Mouse (Mus musculus): ENCODE results near the gene Tor1aip2. TPM values are rescaled to one million over a fixed set of nuclear protein-coding genes. Genes with fewer than 3 reads are reported as not detected.
"Not testable (repeated sequence)": the region's sequence is repeated elsewhere in the genome, so short reads cannot be mapped to it uniquely, and the experiment has no call there.

Tor1aip2 gene
- total RNA-seq (2021): 144 and 148 TPM in 2 replicates
- long read RNA-seq, transcript Tor1aip2-202 (2 exons, 2,529 nt): major isoform, 8 of 37 reads
- long read RNA-seq, transcript Tor1aip2-203 (3 exons, 2,589 nt): minor isoform, 6 of 37 reads
- long read RNA-seq, partial matches to known transcripts: 8 of 37 reads
- long read RNA-seq, other reads (novel, unspliced or antisense): 12 of 37 reads

DNA sequence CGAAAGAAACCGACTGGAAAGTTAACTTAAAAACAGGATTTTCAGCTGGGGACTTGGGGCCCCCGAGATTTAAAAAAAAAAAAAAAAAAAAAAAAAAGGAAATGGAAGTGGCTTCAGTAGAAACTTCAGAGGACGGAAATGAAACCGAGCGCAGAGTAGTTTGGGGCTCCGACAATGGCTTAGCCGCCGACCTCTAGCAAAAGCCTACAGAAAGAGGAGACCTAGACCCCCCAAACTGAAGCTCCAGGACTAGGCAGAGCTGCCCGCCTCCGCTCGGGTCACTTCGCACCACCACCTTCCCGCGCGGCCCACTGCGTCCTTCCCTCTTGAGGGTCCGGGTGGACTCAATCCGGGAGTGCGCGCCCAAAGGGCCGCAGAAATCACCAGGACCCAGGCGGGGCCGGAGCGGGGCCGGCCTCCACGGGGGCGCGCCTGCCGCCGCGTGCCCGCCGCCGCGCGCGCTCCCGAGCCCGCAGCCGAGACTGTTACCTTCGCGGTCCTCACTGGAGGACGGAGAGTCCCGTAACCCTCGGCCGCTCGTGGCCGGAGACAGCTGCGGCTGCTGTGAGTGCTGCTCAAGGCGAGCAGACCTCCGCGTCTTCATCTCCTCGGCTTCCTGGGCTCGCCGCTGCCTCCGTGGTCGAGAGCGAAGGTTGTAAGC is at the start of gene Tor1aip2:
Tor1aip2 (plus strand) TSS at position 135 of the 661 bp plus-strand sequence.
- DNase-seq: peak; percentile 81

DNA sequence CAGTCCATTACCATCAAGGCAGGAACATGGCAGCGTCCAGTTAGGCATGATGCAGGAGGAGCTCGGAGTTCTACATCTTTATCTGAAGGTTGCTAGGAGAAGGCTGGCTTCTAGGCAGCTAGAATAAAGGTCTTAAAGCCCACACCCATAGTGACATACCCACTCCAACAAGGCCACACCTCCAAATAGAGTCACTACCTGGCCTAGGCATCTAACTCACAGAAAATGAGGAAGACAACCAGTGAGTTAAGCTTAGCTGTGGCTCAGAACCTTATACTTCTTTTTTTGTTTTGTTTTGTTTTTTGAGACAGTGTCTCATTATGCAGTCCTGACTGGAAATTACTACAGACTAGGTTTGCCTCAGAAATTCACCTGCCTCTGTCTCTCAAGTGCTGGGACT is 47.6 kb upstream of the Tor1aip2 start:
- DNase-seq: no peak

DNA sequence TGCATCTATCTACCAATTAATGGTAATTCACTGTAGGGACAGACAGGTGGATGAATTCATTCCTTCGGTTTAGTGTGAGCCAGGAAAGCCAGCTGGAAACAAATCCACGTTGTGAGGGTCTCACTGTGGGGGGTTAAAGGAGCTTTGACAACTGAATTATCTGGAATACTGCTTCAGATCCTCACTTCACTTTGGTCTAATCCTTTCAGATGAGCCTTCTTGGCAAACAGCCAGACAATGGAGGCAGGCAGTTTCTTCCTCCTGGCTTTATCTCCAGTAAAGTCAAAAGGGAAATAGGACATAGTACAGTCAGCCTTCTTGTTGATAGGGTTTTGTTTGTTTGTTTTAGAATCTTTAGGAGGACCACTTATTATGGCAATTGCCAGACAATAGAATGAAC is 45.8 kb upstream of the Tor1aip2 start:
- DNase-seq: no peak

- DNase-seq: no peak
Observed at GRCm38 (mm10) chr1:155990391-155990790, 44.8 kb upstream of the Tor1aip2 start.

DNA sequence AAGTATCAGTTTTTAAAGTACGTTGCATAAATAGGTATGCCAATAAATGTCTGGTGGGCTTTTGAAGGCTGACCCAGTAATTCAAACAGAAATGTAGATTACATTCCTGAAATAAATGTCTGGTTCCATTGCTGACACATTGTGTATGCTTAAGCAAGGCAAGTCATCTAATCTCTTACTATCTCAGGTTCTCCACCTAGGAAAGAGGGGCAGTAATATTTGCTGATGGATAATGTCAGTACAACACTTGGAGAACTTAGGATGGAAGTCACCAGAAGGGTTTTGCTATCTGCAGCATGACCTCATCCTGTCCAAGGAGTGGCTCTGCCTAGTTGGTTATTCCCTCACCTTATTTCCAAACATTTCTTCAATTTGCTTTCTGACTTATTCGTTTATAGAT is 40.7 kb upstream of the Tor1aip2 start:
- no peak for DNase-seq

DNA sequence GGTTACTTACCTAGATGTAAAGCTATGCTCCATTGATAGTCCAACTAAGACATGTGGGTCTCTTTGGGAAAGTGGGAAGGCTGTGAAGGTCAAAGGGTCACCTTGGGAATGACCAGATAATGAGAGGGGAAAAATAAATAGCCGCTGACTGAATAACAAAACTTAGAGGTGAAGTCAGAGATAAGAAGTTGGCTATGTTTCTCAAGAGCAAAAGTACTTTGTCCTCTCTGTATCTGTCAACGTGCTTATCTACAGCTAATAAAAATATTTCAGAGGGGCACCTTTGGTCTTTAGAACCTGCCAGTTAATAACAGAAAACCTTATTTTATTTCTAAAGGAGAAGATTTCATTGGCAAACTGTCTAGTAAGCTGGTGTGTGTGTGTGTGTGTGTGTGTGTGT is 39.6 kb upstream of the Tor1aip2 start:
- DNase-seq: no peak

- DNase-seq: no peak
Observed at GRCm38 (mm10) chr1:156002366-156002765, 32.8 kb upstream of the Tor1aip2 start.

GRCm38 (mm10) chr1:156003201-156003935 is 31.8 kb upstream of the Tor1aip2 start:
- DNase-seq: peak; percentile 32

GRCm38 (mm10) chr1:156005906-156006305 is 29.3 kb upstream of the Tor1aip2 start:
- no peak for DNase-seq

DNA sequence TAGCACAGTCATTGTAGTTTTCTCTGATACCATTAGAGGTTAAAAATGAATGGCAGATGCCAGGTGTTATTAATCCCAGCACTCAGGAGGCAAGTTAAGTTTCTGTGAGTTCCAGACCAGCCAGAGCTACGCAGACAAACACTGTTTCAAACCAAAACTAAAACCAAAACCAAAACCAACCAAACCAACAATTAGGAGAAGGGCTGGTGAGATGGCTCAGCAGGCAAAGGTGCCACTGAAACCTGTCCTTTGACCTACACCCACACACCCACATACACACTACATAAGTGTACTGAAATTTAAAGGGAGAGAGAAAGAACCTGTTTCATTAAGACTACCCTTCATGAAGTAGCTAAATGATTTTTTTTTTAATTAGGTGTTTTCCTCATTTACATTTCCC is 26.2 kb upstream of the Tor1aip2 start:
- no peak for DNase-seq

DNA sequence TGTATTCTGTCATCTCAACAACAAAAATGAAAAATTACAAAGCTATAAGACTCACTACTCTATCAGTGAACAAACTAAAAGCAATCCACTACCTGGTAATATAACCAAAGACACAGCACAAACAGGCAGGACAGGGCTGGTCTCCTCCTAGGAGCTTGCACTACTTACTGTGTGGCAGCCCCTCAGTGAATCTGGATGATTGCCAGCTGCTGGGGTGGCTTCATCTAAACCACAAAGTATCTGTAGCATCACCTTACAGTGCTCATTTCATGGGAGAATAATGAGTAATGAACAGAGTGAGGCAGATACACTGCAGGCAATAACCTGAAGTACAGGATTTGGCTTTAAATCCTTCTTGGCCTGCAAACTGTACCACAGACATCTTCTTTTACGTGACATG is 15.4 kb upstream of the Tor1aip2 start:
- no peak for DNase-seq

DNA sequence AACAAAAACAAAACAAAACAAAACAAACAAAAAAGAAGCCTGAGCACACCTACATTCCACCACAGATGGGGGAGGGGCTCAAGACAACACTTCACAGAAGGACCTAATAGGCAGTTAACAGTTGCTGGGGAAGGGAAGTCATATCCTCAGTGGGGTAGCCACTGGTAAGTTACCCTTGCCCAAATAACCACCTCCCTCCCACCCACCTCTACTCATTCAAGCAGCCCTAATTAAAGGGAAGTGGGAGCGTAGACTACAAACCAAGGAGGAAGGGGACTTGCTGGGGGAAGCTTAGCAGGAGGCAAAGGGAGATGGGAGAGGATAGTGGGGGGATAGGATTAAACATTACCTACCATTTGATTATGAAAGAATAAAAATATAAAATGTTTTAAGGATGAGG is 14.8 kb upstream of the Tor1aip2 start:
- no peak for DNase-seq

- no peak for DNase-seq
Observed at GRCm38 (mm10) chr1:156024831-156025503, 10.2 kb upstream of the Tor1aip2 start.

- DNase-seq: no peak
Observed at GRCm38 (mm10) chr1:156027849-156028248, 7.4 kb upstream of the Tor1aip2 start.

DNA sequence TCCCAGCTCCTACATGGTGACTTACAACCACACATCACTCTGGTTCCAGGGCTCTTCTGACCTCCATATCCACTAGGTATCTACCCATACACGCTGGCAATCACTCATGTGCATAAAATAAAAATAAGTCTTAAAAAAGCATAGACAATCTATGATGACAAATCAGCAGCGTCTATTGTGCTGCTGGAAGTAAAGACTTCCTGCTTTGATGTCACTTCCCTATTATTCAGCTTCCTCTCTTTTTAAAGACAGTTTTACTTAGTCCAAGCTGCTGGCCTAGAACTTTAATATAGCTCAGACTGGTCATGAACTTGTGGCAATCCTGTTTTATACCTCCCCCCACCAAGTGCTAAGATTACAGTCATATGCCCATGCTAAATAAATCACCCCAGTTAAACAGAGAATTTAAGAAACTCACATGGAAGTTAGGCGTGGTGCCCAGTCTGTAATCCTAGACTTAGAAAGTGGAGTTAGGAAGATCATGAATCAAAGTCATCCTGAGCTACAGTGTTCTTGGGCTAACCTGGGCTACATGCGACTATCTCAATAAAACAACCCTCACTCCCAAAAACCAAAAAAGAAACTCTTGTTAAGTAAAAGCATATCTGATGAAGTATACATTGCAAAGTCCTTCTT is 6.7 kb upstream of the Tor1aip2 start:
- DNase-seq: no peak

DNA sequence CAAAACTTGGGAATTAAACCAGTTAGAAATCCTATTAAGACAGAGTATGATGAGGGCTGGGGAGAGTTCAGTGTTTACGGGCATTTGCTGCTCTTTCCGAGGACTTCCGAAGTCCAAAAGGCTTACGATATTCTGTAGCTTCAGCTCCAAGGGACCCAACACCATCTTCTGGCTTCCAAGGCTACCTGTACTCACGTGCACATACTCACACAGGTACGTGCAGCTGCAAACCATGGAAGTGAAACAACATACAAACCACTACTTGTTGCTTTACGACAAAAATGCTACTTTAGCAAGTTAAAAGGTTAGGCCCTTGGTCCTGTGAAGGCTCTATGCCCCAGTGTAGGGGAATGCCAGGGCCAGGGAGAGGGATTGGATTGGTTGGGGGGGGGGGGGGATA is 1.3 kb upstream of the Tor1aip2 start:
- no peak for DNase-seq

- DNase-seq: no peak
Observed at GRCm38 (mm10) chr1:156034661-156035060, 542 bp upstream of the Tor1aip2 start.

DNA sequence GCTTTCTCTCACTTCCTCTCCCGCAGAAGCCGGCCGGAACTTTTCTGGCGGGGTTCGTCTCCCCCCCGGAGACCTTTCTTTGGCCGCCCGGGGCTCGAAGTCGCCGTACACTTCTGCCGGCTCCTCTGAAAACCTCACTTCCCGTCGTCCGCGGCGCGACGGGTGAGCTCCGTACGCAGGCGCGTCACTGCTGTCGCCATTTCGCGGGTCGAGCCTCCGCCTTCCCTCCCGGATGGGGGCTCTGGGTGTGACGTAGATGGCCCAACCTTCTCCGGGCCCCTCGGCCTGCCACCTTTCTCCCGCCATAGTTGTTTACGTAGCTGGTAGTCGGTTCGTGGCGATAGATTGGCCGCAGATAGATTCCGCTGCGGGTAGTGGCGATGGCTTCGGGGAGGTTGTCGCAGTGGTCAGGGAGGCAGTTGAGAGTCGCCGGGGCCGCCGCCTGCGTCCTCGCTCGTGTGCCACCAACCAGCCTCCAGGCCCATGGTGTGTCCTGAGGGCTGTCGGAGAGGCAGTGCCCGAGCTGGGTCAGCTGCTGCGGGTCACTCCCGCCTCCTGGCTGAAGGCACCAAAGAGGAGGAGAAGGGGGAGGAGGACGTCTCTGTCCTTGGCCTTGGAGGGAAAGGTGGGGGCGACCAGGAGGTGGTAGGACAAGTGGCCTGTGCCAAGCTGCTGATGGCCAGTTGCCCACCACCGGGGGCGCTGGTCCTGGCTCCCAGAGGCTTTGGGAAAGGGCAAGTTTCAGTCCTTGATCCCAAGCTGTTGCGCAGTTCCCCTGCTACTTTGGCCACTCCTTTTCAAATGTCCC is 931 bp downstream of the Tor1aip2 start, which contains the start of gene Tor1aip1:
Tor1aip1 (minus strand) TSS at position 551 of the 808 bp plus-strand sequence.
- peak; percentile 96 for DNase-seq

GRCm38 (mm10) chr1:156037144-156037583 is 2.0 kb downstream of the Tor1aip2 start:
- DNase-seq: peak; percentile 22

DNA sequence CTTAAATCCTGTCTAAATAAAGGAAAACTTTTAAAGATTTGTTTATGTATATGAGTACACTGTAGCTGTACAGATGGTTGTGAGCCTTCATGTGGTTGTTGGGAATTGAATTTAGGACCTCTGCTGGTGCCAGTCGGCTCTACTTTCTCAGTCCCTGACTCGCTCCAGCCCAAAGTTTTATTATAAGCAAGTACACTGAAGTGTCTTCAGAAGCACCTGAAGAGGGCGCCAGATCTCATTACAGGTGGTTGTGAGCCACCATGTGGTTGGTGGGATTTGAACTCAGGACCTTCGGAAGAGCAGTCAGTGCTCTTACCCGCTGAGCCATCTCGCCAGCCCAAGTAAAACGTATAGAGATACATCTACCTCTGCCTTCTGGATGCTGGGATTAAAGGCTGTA is 4.8 kb downstream of the Tor1aip2 start:
- DNase-seq: not testable (repeated sequence)

DNA sequence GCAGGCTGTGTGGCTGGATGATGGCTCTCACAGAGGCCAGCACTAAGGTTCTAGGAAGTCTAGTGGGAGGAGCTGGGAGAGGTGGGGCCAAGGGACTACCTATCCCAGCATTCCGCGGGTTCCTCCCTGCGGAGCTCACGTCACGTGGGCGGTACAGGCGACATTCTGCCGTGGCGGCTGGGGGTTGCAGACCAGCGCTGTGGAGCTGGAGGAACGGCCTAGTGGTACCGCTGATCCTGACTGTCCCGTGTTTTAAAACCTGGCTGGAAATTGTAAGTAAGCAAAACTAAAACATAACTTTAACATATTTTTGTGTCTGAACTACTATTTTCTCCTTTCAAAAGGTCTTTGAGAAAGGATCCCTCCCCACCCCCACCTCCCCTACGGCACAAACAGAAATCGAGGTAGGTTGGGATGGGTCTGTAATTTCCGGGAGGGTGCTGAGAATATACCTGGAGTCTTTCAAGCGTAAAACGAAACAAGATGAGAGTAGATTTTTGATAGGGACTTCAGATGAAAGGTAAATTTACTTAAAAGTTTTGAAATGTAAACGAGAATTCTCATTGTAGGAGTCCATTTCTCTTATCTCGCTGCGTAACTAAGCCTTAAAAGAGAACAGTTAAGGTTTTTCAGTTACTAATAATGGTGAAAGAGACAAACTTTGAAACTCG is 5.7 kb downstream of the Tor1aip2 start:
- DNase-seq: peak; percentile 93
